Mouse (Mus musculus): ENCODE data around the gene Tgm3.

Tgm3 gene

DNA sequence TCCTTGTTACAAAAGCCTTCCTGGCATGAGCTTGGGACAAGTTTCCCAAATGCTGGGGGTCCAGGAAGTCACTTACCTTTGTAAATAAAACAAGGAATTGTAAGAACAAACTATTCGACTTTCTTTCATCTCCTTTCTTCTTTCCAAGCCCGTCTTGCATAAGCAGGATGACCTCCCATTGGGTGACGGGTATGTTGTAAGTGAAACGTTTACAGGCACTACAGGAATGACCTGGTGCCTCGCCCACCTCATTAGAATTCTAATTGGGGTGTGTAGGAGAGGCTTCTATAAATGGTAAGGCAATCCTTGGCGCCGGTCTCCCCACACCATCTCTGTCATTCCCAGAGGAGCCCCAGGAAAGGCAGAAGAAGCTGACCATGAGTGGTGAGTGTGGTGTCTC is at the start of gene Tgm3:
Tgm3 (plus strand) TSS at position 324 of the 400 bp plus-strand sequence.
- DNase-seq (ENCODE audit: low spot score) = no peak

DNA sequence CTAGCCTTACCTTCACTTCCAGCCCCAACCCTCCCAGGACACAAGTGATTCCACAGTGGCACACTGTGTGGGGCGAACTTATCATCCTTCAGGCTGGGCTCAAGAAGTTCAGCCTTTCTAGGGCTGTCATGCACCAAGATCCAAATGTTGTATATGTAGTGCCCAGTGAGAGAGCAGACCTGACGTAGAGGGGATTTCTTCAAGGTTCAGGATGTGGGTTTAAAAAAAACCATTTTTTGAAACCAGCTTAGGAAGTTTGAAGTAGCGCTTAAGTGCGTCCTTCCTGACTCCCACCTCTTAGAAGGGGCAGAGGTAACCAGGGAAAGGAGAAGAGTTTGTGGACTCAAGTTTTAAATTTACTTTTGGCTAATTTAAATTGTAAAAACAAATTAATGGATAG is 31.5 kb upstream of the Tgm3 start:
- DNase-seq (ENCODE audit: low spot score) = no peak

DNA sequence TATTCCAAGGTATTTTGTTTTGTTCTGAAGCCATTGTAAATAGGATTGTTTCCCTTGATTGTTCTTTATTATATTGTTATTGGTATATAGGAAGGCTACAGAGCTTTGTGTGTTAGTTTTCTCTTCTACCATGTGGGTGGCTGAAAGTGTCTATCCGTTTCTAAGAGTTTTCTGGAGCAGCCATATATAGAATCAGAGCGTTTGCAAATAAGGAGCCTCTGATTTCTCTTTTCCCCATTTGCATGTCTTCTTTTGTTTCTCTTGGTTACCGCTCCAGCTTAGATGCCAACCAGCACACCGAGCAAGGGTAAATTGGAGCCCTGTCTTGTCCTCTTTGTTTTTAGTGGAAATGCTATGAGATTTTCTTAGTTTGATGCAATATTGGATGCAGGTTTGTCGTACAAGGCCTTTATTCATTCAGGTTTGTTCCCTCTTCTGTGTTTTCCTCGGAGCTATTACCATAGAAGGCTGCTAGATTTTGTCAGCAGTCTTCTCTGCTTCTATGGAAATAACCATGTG is 24.6 kb upstream of the Tgm3 start:
- DNase-seq (ENCODE audit: low spot score) = no peak

DNA sequence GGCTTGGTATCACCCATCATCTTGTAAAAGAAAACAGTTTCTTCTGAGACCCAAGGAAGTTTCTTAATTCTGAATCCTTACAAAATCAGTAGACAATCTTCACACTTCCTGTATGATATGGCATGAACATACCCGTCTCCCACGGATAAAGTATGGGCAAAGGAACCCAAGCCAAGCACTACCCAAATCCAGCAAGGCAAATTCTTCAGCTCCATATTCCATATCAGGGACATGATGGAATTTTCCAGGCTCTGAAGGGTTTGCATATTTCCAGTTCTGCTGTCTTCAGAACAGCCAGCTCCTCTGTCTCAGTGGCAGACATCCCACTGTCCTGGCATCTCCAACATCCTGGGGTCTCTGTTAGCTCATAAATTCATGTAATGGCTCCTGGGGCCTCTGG is 22.5 kb upstream of the Tgm3 start:
- DNase-seq (ENCODE audit: low spot score) = no peak

DNA sequence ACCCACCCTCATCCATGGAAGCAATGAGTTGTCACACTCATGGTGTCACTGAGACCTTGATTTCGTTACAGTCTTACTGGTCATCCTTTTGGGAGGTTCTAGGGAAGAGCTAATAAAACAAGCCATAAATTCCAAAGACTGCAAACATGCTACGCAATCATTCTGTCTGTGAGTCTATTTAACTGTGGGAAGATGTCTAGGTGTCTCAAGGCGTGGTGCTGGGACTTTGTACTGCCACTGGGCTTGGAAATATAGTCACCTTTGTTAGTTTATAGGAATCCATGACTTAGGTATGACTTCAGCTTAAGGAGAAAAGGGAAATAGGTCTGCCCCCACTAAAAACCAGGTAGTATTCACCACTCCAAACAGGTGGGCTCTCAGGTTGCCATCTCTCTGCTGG is 17.7 kb upstream of the Tgm3 start:
- no peak for DNase-seq (ENCODE audit: low spot score)

DNA sequence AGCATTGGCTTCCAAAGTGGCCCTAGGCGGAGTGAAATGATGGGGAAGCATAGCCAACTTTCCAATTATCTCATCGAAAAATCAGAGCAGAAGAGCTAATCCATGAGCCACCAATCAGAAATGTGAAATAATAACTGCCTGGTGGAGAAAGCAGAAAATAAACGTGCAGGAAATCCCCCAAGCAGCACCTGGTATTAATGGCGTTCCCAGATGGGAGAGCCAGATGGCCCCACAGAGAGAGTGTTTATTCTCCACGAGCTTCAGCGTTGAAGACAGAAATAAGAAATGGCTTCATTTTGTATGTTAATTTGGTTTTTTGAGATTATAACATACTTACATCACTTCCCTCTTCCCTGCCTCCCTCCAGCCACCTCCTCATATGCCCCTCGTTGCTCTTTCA is 13.7 kb upstream of the Tgm3 start:
- DNase-seq (ENCODE audit: low spot score) = no peak

DNA sequence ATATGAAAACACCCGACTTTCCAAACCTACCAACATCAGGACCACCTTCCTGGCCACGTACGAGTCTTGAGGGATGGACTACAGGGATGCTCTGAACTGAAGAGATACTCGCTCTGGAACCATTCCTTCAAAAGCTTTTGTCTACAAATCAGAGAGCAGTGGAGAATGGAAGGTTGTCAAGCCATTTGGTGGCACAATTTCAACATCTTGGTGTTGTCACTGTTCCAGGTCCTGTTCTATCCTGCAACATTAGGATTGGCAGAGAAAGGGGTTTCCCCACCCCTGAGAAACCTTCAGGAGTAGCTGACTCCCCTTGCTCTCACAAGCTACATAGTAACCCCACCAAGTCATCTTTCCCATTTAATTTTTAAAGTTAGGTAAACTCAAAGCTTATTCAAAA is 12.9 kb upstream of the Tgm3 start:
- no peak for DNase-seq (ENCODE audit: low spot score)

DNA sequence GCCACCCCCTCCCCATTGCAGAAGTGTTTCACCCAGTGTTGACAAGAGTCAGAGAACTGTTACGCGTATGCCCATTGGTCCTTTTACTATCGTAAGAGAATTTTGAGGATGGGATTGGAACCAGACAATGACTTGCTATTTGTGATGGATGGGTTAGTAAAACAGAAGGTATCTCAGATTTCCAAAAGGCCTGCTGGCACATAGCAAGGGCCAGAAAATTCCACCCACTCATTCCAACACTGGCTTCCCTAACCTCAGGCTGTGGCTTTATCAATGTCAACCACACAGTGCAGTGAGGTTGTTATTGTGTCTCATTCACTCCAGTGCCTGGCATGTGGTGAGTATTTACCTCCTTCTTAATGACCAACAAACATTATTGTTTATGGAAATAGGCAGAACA is 11.5 kb upstream of the Tgm3 start:
- DNase-seq (ENCODE audit: low spot score) = no peak

DNA sequence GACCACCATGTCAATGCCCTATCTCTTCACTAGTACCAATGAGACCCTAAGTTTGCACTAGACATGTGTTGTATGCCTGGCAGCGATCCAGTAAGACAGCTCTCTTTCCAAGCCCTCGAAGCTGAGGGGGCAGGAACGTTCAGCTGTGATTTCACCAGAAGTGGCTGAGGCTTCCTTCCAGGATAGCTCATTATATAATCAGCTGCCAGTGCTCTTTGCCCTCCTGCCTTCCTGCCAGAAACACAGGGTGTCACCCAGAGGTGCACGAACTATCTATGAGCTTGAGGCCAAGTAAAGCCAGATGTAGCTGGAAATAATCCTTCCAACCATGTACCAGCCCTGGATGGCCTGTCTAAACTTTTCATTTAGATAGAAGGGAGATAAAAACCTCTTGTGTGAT is 8.1 kb upstream of the Tgm3 start:
- no peak for DNase-seq (ENCODE audit: low spot score)

DNA sequence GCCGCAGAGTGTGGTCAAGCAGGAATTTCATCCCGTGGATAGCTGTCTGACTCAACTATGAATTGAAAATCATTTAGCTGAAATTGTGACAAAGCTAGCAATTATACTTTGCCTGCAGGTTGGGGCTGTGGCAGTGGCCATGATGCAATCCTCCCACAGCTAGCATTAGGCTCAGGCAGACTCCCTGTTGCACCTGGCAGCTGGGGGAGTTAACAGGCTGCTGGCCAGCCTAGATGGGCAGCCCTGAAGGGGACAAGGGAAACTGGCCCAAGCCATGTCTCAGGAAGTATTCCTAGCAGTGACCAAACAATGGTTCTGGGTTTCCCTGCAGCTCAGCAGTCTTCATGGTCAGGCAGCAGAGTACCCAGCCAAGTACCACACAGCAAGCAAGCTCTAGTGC is 2.8 kb upstream of the Tgm3 start:
- DNase-seq (ENCODE audit: low spot score) = no peak

DNA sequence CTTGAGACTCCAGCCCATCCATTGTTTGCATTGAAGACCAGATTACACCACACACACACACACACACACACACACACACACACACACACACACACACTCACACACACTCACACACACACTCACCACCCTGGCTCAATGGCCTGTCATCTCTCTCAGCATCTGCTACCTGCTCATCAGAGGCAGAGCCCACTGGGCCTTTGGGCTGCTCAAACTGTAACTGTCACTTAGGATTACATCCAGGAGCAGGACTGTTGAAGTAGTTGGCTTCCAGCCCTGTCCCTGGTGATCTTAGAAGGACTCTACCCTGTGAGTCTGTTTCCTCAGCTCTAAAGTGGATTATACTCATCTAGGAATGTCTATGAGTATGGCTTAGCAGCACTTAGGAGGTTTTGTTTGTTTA is 1.5 kb downstream of the Tgm3 start:
- DNase-seq (ENCODE audit: low spot score) = no peak

DNA sequence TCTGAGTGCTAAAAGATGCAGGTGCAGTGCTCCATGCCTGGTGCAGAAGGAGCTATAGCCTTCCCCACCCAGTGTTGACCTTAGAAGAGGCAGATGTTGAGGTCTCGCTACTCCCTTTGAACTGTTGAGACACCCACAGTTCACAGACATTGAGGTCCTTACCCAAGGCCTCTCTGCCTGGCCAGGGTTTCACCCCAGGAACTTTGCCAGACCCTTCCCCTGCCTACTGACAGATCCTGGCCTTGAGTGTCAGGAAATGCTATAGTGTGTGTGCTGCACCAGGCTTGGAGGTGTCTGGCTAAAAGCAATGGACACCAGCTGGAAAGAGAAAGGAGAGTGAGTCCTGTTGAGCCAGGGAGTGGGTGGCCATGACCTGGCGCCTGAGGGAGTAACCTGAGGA is 3.0 kb downstream of the Tgm3 start:
- peak; percentile 53 for DNase-seq (ENCODE audit: low spot score)

DNA sequence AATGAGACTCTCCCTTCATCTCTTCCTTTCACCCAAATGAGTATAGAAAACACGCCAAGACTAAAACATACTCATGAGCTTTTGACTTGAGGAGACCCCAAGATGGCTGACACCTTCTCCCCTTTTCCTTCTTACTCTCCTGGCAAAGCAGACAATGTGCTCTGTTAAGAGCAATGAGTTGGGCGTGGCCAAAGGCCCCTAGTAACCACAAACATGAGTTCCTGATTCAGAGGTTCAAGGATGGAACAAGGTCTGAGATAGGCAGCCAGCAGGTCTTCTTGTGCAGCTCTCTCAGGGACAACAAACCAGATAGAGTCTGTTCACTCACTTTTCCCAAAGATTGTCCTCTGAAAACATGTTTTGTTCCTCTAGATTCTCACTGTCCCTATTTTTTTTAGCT is 5.9 kb downstream of the Tgm3 start:
- no peak for DNase-seq (ENCODE audit: low spot score)

DNA sequence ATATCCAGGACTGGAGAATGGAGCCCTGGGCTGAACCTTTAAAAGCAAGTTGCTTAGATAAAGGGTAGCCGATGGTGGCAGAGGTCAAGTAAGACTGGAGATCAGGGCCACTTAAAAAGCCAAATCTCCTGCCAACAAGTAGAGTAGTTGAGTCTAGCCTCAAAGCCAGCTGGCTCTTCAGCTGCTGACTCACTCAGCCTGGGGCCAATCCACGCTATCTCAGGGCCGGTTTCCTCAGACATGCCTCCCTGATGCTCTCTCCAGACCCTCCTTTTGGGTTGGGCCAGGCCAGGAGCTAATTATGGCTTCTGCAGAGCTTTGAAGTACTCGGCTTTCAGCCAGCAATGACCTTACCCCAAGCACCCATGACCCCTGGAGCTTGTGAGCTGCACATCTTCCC is 15.7 kb downstream of the Tgm3 start:
- DNase-seq (ENCODE audit: low spot score) = peak; percentile 29

DNA sequence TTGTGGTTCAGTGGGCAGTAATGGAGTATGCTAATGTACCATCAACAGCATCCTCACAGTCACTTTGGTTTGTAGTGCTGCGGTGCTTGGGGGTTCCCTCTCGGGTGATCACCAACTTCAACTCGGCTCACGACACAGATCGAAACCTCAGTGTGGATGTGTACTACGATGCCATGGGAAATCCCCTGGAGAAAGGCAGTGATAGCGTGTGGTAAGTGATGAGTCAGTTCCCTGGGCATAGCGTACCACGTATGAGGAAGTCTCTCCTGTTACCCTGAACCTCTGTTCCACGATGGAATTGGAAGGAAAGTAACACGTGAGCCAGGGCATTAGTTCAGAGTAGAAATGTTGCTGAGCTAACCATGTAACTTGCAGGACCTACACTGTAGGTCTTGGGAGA is 17.7 kb downstream of the Tgm3 start:
- no peak for DNase-seq (ENCODE audit: low spot score)

DNA sequence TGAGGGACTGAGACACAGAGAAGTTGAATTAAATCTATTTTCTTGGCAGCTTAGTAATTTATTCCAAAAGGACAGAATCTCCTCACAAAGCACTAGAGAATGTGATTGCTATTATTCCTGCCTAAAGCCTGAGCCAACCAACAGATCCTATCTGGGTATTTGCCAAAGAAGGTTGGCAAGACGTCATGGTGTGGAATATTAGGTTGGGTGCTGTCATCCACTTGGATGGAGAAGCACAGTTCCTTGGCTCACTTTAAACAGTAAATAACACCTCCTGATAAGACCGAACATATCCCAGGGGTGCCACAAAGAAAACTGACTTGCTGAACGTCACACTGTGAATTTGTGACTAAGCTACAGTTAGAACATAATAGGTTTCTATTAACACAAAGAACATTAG is 20.5 kb downstream of the Tgm3 start:
- no peak for DNase-seq (ENCODE audit: low spot score)

DNA sequence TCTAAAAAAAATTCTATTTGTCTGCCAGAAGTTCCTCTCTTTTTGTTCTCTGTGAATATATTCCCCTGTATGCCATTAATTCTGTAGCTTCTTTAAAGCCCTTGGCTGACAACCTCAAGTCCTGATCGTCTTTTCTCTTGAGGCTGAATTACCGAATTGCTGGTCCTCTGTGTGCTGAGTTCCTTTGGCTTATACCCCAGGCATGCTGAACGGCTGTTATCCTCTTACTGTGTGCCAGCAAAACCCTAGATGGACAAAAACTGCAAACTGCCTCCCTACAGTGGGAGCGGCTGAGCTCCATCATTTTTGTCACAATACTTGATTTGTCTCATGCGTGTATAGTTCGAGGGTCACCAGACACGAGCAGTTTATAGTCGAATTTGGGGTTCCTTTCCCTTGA is 24.7 kb downstream of the Tgm3 start:
- DNase-seq (ENCODE audit: low spot score) = no peak

DNA sequence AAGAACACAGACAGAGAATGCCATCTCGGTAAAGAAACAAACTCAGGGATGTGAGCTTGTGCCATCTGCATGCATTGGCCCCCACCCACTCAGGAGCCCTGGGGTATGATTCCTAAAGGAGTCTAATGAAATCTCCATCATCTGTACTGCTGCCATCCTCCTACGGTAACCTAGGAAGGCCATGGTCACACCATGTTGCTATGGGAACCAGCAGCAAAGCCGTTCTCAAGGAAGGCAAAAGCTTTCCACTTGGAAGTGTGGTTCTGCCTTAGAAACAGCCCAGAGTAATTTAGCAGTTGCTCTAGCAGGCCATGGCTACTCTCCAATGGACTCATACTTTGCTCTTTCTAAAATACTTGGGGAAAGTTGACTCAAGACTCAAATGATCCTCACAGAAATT is 26.8 kb downstream of the Tgm3 start:
- DNase-seq (ENCODE audit: low spot score) = no peak

DNA sequence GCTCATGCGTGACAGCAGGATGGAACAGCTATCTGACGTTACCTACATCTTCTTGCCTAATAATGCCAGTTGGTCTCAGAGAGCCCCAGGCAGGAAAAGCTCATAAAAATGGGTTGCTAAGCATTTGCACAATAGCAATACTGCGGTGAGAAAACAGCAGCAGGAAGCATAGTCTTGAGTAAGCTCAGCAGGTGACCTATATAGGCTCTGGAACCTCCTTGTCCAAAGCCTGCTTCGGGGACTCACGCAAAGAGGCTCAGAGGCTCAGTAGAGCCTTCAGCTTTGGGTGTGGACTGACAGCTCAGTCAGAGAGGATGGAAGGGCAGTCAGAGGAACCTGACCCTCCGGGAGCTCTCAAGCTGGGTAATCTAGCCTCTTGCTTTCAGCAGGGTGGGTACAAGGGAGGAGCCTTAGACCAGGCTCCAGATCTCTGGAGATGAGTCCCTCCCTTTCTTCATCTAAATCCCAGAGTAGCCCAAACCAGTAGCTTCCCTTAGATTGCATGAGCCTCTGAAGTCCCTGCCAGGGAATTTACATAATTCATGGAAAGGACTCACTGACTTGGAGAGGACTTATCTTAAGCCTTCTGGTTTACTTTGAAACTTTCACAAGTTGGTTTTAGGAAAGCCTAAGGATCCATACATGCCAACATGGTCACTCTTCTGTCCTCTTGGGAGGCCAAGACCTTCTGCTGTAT is 28.2 kb downstream of the Tgm3 start:
- no peak for DNase-seq (ENCODE audit: low spot score)

DNA sequence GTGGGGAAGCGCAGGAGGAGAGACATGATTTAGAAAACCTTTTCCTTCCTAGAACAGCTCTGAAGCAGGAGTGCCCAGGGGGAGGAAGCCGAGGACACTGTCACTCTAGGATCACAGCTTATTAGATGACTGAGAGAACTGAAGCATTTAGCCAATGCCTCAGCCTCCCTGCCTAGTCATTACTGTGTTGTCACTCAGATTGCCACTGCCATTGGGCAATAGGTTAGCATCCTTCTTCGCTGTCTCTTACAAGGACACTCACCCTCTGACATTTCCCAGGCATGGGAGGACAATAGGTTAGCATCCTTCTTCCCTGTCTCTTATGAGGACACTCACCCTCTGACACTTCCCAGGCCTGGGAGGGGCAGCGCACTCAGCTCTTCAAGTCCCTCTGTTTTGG is 31.7 kb downstream of the Tgm3 start:
- DNase-seq (ENCODE audit: low spot score) = no peak

DNA sequence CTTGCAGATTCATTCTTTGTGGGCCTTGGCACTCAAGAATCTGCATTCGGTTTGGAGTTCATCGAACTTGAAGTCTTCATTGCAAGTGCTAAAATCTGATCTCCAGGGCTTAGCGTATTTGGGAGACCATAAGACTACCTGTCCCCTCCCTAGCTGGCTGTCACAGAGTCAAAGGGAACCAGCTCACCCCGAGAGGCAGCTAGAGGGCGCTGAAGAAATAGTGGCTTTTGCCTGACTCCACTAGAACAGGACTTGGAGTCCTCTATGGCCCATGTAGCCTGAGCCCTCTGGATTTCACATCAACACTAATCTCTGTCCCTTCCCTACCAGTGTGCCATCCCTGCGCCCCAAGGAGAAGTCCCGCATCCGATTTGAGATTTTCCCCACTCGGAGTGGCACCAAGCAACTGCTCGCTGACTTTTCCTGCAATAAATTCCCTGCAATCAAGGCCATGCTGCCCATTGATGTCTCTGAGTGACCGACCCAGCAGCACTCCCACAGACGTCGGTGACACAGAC is 35.8 kb downstream of the Tgm3 start:
- DNase-seq (ENCODE audit: low spot score) = no peak

DNA sequence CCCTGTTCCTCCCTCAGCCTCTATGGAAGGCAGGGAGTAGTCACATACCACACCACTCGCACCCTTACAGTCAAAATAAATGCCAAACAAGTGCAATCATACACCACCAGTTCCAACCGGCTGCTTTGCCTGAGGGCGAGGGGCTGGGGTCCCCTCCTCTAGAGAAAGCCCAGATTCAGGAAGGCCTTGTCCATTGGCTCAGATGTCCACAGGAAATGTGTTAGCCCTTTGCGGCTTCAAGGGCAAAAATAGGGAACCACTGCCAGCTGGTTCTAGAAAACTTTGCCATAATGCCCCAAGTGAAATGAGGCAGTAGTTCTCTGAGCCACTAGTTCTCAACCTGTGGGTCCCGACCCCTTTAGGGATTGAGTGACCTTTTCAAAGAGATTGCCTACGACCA is 36.6 kb downstream of the Tgm3 start:
- no peak for DNase-seq (ENCODE audit: low spot score)

DNA sequence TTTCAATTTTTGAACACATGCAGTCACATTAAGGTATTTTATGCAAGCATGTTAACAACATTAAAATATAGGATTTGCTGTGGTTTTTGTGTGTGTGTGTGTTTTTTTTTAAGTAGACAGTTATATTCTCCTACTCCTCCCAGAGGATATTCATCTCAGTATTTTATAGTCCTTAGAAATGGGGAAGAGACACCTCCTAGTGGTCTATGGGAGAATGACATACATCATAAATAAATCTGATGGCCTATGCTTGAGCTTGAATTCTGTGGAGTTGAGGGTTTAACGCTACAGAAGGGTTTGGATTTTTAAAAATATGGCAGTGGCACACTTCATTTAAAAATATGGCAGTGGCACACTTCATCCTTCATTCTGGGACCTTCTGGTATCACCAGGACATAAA is 46.0 kb downstream of the Tgm3 start:
- DNase-seq (ENCODE audit: low spot score) = no peak

DNA sequence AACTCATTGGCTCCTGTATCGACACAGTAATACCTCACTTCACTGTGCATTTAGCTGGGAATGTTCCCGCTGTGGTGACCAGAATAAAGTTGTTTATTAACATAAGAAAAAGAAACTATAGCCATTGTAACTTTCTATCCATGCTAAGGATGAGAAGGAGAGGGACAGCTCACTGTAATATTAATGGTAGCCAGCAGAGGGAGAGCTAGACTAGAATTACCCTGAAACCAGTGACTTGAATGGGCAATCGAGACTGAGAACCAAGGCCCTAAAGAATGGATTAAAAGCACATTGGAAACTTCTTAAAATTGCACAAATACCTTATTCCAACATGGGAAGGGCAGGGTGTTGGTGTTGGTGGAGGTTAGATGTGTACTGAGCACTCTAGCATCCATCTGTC is 56.1 kb downstream of the Tgm3 start:
- no peak for DNase-seq (ENCODE audit: low spot score)
